Mouse (Mus musculus) stomach, embryonic 15.5 days (tissue): ENCODE data around the gene Yeats2. TPM values are rescaled to one million over a fixed set of nuclear protein-coding genes. Genes with fewer than 3 reads are reported as not detected.

Experiments used
- ATAC-seq: fragments of 200-750 bp; cut with Nextera tagmentation; 2 replicates; pipeline ENCODE4 v1.8.0; 2017; ENCODE audit warnings: low read depth, moderate number of reproducible peaks, moderate TSS enrichment; ENCODE audit not compliant: insufficient read depth, low FRiP score
- H3K27ac ChIP-seq: fragments of 300-500 bp; sonication (generic); 2 replicates; pipeline ENCODE4 v1.5.1; 2015; ENCODE audit warnings: mild to moderate bottlenecking, inconsistent platforms
- H3K27me3 ChIP-seq: fragments of 300-500 bp; sonication (generic); replicated peaks from 2 replicates; pipeline ENCODE4 v1.6.1; 2015; ENCODE audit warnings: inconsistent platforms
- H3K36me3 ChIP-seq: fragments of 300-500 bp; sonication (generic); 2 replicates; pipeline ENCODE4 v1.6.1; 2015; ENCODE audit warnings: inconsistent platforms
- H3K4me1 ChIP-seq: fragments of 300-500 bp; sonication (generic); 2 replicates; pipeline ENCODE4 v1.6.1; 2015; ENCODE audit warnings: inconsistent platforms
- H3K4me2 ChIP-seq: fragments of 300-500 bp; sonication (generic); 2 replicates; pipeline ENCODE4 v1.6.1; 2015; ENCODE audit warnings: mild to moderate bottlenecking, inconsistent platforms
- H3K4me3 ChIP-seq: fragments of 300-500 bp; sonication (generic); replicated peaks from 2 replicates; pipeline ENCODE4 v1.5.1; 2015; ENCODE audit warnings: inconsistent platforms
- H3K9ac ChIP-seq: fragments of 300-500 bp; sonication (generic); 2 replicates; pipeline ENCODE4 v1.6.1; 2015; ENCODE audit warnings: inconsistent platforms
- H3K9me3 ChIP-seq: fragments of 300-500 bp; sonication (generic); 2 replicates; pipeline ENCODE4 v1.6.1; 2016; ENCODE audit warnings: inconsistent platforms
- WGBS: fragments of 180-500 bp; shearing (Covaris S2); methylation state at CpG from one replicate; pipeline ENCODE4 v1.1.7; 2015; 5-methylcytosine and 5-hydroxymethylcytosine counted together
- polyA plus RNA-seq: library from polyadenylated mRNA; unstranded; fragments of >200 nt; fragmentation: Nextera tagmentation; extraction: Ambion mirVana; gene quantifications from 2 replicates; pipeline ENCODE4 v1.2.1, GENCODE M21; 2015

Gene Yeats2
- polyA plus RNA-seq, 1 experiment from 2014 or later, result 24.9 TPM

DNA sequence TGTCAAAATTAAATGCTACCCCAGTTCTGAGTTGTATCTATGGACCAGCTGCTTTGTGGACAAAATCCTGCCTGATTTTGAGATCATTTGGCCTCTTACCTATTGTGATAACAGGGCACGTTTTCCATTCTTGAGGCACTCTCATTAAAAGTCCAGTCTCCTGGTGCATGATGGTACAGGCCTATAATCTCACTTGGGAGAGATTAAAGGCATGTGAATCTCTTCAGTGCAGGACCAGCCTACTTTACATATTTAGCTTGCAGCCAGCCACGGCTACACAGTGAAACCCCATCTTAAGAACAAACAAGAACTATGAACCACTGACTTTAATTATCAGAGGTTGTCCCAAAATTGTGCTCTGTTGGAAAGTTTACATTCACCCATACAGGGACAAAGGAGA lies 10.5 kb upstream of the Yeats2 start:
- no peaks in the 10 kb centered on the region; the same call in 1 of the 2 replicates for H3K36me3 ChIP-seq
- ATAC-seq, result no peak
- no peaks in the 10 kb centered on the region for H3K9me3 ChIP-seq
- H3K4me1 ChIP-seq, result no peaks in the 10 kb centered on the region
- H3K4me3 ChIP-seq, result no peak overlapping the region
- WGBS, result 66% methylated on average over 2 of the region's 2 CpGs
- no peaks in the 10 kb centered on the region for H3K27me3 ChIP-seq
- H3K4me2 ChIP-seq, result no peak overlapping the region
- no peak overlapping the region for H3K9ac ChIP-seq
- no peak overlapping the region for H3K27ac ChIP-seq

DNA sequence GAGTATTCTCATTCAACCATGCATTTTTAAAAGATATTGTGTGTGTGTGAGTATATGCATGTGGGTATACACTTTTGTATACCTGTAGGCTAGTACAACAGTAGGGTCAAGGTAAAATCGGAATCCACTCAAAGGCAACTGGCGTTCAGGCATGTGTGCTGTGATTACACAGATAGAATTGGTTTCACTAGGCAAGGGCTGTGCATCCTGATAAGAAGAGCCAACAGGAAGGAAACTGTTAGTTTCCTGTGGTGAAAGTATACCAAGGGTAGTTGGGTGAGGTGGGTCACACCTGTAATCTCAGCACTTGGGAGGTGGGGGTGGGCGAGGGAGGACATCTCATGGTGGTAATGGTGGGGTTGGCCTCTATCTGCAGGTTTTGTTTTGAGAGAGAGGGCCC lies 3.7 kb downstream of the Yeats2 start:
- Histone ChIP-seq H3K9me3 (no peaks in the 10 kb centered on the region), H3K4me3 (no peak overlapping the region), H3K27me3 (no peaks in the 10 kb centered on the region), H3K27ac (no peak overlapping the region), H3K36me3 (no peaks in the 10 kb centered on the region), H3K4me2 (no peak overlapping the region), H3K9ac (no peak overlapping the region), H3K4me1 (peaks cover 17% of the 10 kb centered on the region)
- no peak for ATAC-seq
- 86% methylated on average over 3 of the region's 3 CpGs for WGBS

- Histone ChIP-seq H3K4me2 (no peak overlapping the region), H3K9me3 (no peaks in the 10 kb centered on the region), H3K27me3 (no peaks in the 10 kb centered on the region), H3K4me3 (no peak overlapping the region), H3K27ac (no peak overlapping the region), H3K4me1 (no peaks in the 10 kb centered on the region), H3K9ac (no peak overlapping the region), H3K36me3 (peaks cover 11% of the 10 kb centered on the region; the same call in 1 of the 2 replicates)
- no peak for ATAC-seq
- WGBS, result 48% methylated on average over 5 of the region's 5 CpGs
Observed at GRCm38 (mm10) chr16:20151991-20152390, 11.1 kb downstream of the Yeats2 start.

DNA sequence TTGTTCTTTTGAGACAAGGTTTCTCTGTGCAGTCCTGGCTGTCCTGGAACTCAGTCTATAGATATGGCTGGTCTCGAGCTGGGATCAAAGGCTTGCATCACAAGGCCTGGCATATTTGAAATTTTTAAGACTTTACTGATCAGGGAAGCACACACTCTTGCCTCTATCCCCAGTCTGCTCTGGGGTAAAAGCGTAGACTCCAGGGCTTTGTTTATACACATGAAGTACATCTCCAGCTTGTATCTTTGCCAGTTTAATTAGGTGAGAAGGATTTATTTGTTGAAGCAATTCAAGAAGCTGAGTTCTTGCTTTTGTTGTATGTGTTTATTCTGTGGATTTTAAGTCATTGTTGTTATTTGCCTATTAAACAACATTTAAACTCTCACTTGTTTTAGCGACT lies 12.9 kb downstream of the Yeats2 start:
- Histone ChIP-seq H3K27me3 (no peaks in the 10 kb centered on the region), H3K4me2 (no peak overlapping the region), H3K4me1 (no peaks in the 10 kb centered on the region), H3K4me3 (no peak overlapping the region), H3K9me3 (no peaks in the 10 kb centered on the region), H3K27ac (no peak overlapping the region), H3K36me3 (peaks cover 20% of the 10 kb centered on the region; the same call in 1 of the 2 replicates), H3K9ac (no peak overlapping the region)
- 61% methylated on average over 3 of the region's 3 CpGs for WGBS
- ATAC-seq, result no peak

DNA sequence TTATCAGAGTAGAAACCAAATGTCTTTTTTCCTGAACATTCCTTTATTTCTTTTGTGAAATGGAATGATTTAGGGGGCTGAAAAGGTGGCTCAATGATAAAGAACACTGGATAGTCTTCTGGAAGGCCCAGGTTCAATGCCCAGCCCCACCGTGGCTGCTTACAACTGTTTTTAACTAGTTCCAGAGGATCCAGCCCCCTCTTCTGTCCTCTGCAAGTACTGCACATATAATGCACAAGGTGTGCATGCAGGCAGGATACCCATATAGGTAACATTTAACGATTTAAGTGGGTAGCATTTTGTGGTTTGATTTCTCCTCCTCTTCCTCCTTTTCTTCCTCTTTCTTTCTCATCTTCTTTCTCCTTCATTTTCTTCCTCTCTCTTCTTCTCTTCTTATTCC lies 19.3 kb downstream of the Yeats2 start:
- H3K36me3 ChIP-seq, result peaks cover 64% of the 10 kb centered on the region
- 86% methylated on average over 2 of the region's 2 CpGs for WGBS

DNA sequence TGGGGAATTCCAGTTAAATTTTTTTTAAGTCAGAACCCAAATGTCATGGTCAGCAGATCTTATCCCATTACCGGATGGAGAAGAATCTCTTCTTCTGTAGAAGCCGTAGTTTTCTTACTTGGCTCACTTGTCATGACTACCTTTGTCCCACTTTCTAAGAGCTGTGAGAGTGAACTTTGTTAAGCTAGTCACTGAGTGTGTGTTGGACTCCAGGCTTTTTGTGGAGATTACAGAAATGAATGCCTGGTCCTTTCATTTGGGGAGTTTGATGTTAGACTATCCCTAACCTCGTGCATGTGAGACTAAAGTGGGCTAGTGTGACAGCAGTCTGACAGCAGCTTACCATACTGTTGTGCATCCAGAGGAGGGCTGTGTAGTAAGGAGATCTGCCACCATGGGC lies 28.2 kb downstream of the Yeats2 start:
- 88% methylated on average over 3 of the region's 3 CpGs for WGBS
- peak overlapping the region; percentile 37; the same call in 1 of the 2 replicates for H3K27ac ChIP-seq
- H3K36me3 ChIP-seq, result peaks cover 48% of the 10 kb centered on the region

More for the DNA sequence above, 19.3 kb downstream of the Yeats2 start:
- H3K9ac ChIP-seq, result no peak overlapping the region
- H3K4me2 ChIP-seq, result no peak overlapping the region
- no peak overlapping the region for H3K27ac ChIP-seq
- no peaks in the 10 kb centered on the region for H3K27me3 ChIP-seq
- no peak for ATAC-seq
- H3K4me1 ChIP-seq, result no peaks in the 10 kb centered on the region
- no peaks in the 10 kb centered on the region for H3K9me3 ChIP-seq
- H3K4me3 ChIP-seq, result no peak overlapping the region

GRCm38 (mm10) chr16:20169471-20170106 lies 28.7 kb downstream of the Yeats2 start:
- Histone ChIP-seq H3K27ac (peak overlapping the region; percentile 37; the same call in 1 of the 2 replicates), H3K9me3 (no peaks in the 10 kb centered on the region), H3K36me3 (peaks cover 46% of the 10 kb centered on the region), H3K27me3 (no peaks in the 10 kb centered on the region), H3K4me2 (no peak overlapping the region), H3K4me3 (no peak overlapping the region), H3K4me1 (no peaks in the 10 kb centered on the region), H3K9ac (no peak overlapping the region)
- WGBS, result 65% methylated on average over 3 of the region's 3 CpGs
- peak; percentile 80 for ATAC-seq

More for the DNA sequence above, 28.2 kb downstream of the Yeats2 start:
- no peak for ATAC-seq
- no peaks in the 10 kb centered on the region for H3K4me1 ChIP-seq
- no peaks in the 10 kb centered on the region for H3K9me3 ChIP-seq
- no peaks in the 10 kb centered on the region for H3K27me3 ChIP-seq
- H3K4me2 ChIP-seq, result no peak overlapping the region
- no peak overlapping the region for H3K4me3 ChIP-seq
- no peak overlapping the region for H3K9ac ChIP-seq

GRCm38 (mm10) chr16:20179406-20180175 lies 38.7 kb downstream of the Yeats2 start:
- Histone ChIP-seq H3K4me2 (no peak overlapping the region), H3K36me3 (peaks cover 34% of the 10 kb centered on the region)
- WGBS, result 87% methylated on average over 23 of the region's 23 CpGs

DNA sequence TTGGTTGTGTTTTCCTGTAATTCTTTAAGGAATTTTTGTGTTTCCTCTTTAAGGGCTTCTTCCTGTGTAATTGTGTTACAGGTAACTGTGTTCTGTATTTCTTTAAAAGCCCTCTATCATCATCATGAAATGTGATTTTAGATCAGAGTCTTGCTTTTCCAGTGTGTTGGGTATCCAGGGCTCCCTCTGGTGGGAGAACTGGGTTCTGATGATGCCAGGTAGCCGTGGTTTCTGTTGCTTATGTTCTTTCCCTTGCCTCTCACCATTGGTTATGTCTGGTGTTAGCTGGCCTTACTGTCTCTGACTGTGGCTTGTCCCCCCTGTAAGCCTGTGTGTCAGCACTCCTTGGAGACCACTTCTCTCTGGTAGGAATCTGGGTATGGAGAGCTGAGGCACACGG lies 44.5 kb downstream of the Yeats2 start:
- Histone ChIP-seq H3K36me3 (peaks cover 30% of the 10 kb centered on the region), H3K9ac (no peak overlapping the region), H3K27ac (no peak overlapping the region), H3K4me3 (no peak overlapping the region), H3K4me2 (no peak overlapping the region), H3K9me3 (no peaks in the 10 kb centered on the region), H3K27me3 (no peaks in the 10 kb centered on the region), H3K4me1 (no peaks in the 10 kb centered on the region)
- no peak for ATAC-seq
- 59% methylated on average over 2 of the region's 2 CpGs for WGBS

More at GRCm38 (mm10) chr16:20179406-20180175, 38.7 kb downstream of the Yeats2 start:
- Histone ChIP-seq H3K4me3 (no peak overlapping the region), H3K9ac (no peak overlapping the region), H3K27ac (no peak overlapping the region), H3K4me1 (no peaks in the 10 kb centered on the region), H3K9me3 (no peaks in the 10 kb centered on the region), H3K27me3 (no peaks in the 10 kb centered on the region)
- no peak for ATAC-seq

DNA sequence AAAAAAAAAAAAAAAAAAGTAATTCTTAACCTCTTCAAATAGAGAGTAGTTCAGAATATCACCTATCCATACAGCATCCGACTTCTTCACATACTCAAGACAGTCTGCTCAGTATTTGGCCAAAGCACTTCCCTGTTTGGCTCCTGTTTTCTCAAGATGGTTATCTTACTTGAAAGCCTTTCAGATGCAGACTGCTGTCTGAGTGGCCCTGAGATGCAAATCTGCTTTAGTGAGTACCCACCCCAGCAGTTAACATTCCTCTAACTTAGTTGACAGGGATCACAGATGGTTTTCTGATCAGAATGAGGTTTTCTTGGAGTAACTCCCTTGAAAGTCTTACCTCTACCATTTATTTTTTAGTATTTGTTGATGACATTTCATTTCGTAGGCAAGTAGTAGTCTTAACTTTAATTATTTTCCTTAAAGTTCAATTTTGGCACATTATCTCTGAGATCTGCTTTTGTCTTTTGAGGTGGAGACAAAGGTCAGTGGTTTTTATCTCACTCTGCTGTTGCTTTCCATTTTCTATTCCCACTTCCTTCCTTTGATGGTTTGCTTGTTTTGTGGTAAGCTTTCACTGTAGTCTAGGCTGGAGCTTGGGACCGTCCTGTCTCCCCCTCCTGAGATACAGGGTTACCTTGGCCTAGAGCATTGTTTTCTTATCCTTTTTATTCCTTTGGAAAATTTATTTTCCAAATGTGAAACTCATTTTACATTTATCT lies 50.5 kb downstream of the Yeats2 start:
- ATAC-seq, result no peak
- Histone ChIP-seq H3K36me3 (peaks cover 27% of the 10 kb centered on the region), H3K4me2 (no peak overlapping the region), H3K4me3 (no peak overlapping the region), H3K27ac (no peak overlapping the region), H3K27me3 (no peaks in the 10 kb centered on the region), H3K9me3 (no peaks in the 10 kb centered on the region), H3K4me1 (no peaks in the 10 kb centered on the region), H3K9ac (no peak overlapping the region)
- 67% methylated on average over 3 of the region's 3 CpGs for WGBS

GRCm38 (mm10) chr16:20192043-20192442 lies 51.2 kb downstream of the Yeats2 start:
- no peak for ATAC-seq
- Histone ChIP-seq H3K36me3 (peaks cover 24% of the 10 kb centered on the region), H3K27me3 (no peaks in the 10 kb centered on the region), H3K9ac (no peak overlapping the region), H3K4me1 (no peaks in the 10 kb centered on the region), H3K4me3 (no peak overlapping the region), H3K9me3 (no peaks in the 10 kb centered on the region), H3K27ac (no peak overlapping the region), H3K4me2 (no peak overlapping the region)

GRCm38 (mm10) chr16:20195546-20195945 lies 54.7 kb downstream of the Yeats2 start:
- no peak for ATAC-seq

More at GRCm38 (mm10) chr16:20195546-20195945, 54.7 kb downstream of the Yeats2 start:
- Histone ChIP-seq H3K27ac (peak overlapping the region; percentile 74; the same call in 1 of the 2 replicates), H3K9ac (no peak overlapping the region), H3K36me3 (peaks cover 15% of the 10 kb centered on the region), H3K4me2 (no peak overlapping the region), H3K4me3 (no peak overlapping the region), H3K9me3 (no peaks in the 10 kb centered on the region), H3K27me3 (no peaks in the 10 kb centered on the region), H3K4me1 (no peaks in the 10 kb centered on the region)
- 94% methylated on average over 3 of the region's 3 CpGs for WGBS
